Mouse (Mus musculus) stomach, postnatal 0 days (tissue): ENCODE data around the gene Ddb1.

Source experiments
- CTCF ChIP-seq: IDR thresholded peaks from 2 replicates; pipeline ENCODE4 v1.5.1; 2016; ENCODE audit warnings: antibody characterized with exemption, low read depth, mild to moderate bottlenecking, moderate library complexity
- EP300 ChIP-seq: optimal IDR thresholded peaks from 2 replicates; pipeline ENCODE3; 2016; ENCODE audit warnings: antibody characterized with exemption

- TF ChIP-seq CTCF (no peak), EP300 (no peak)
Measured at GRCm38 (mm10) chr19:10662665-10663064, 57.5 kb downstream of the Ddb1 start.
